Mouse (Mus musculus) bone marrow, adult 2 months (tissue): Measurements from ENCODE around the gene Pla2g4e. TPM values are rescaled to one million over a fixed set of nuclear protein-coding genes. Genes with fewer than 3 reads are reported as not detected.

Experiments
- H3K27ac ChIP-seq: fragments of 200-500 bp; 2 replicates; pipeline ENCODE4 v1.5.1; 2012; ENCODE audit warnings: low read depth, mild to moderate bottlenecking, control low read depth, inconsistent platforms, low read length; ENCODE audit not compliant: control insufficient read depth, poor library complexity, insufficient read depth
- H3K4me1 ChIP-seq: fragments of 200-500 bp; 2 replicates; pipeline ENCODE4 v1.6.1; 2011; ENCODE audit warnings: low read length; ENCODE audit not compliant: control insufficient read depth, insufficient read depth
- H3K4me3 ChIP-seq: fragments of 200-500 bp; replicated peaks from 2 replicates; pipeline ENCODE3; 2011; ENCODE audit warnings: mild to moderate bottlenecking, low read depth, low read length, control low read depth; ENCODE audit not compliant: control insufficient read depth
- CTCF ChIP-seq: fragments of 200-500 bp; IDR thresholded peaks from 2 replicates; pipeline ENCODE4 v1.5.1; 2011; ENCODE audit warnings: low read length, control low read depth; ENCODE audit not compliant: control insufficient read depth, insufficient read depth
- POLR2A ChIP-seq: fragments of 200-500 bp; IDR thresholded peaks from 2 replicates; pipeline ENCODE4 v1.6.1; 2011; ENCODE audit warnings: low read depth, mild to moderate bottlenecking, control low read depth, low read length, borderline replicate concordance; ENCODE audit not compliant: control insufficient read depth
- WGBS: fragments of 180-500 bp; shearing (Covaris S2); methylation state at CpG from one replicate; pipeline ENCODE4 v1.1.7; 2018; 5-methylcytosine and 5-hydroxymethylcytosine counted together
- polyA plus RNA-seq: library from polyadenylated mRNA; stranded (reverse); fragments of >200 nt; gene quantifications from 2 replicates; pipeline ENCODE4 v1.2.4, GENCODE M21; 2011; ENCODE audit warnings: low replicate concordance; ENCODE audit not compliant: missing spikeins, insufficient read depth, insufficient read length

Gene Pla2g4e
- not detected in 2 replicates for polyA plus RNA-seq

DNA sequence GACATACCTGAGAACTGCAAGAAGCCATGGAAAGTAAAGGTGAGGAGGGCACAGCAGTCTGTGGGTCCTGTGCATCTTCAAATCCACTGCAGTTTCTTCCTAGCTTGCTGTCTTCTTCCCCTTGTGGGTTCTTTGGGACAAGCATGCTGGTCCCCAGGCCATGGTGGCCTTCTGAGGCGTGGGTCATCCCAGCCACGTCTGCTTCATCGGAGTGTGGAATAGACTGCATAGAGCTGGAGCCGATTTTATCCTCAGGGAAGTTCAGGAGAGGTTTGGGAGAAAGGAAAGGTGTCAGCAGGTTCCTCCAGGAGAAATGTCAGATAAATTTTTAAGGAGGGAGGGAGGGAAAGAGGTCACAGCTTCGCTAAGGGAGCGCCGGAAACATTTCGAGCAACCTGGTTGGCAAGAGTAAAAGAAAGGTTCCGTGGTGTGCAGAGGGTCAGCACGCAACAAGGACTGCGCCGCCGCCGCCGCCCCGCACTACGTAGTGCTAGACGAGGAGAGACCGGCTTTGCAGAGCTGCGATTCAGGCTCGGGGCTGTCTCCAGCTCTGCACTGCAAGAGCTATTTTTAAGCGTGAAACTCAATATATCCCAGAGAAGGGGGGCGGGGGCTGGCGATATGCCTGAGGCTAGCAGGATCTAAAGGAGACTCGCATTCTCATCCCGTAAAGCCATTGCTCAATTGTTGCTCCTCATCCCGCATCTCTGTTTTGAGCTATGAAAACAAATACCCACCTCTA, at the start of gene Pla2g4e:
Pla2g4e (minus strand) TSS at position 657 of the 742 bp plus-strand sequence.
- TF ChIP-seq CTCF (no peak), POLR2A (no peak)
- no peaks in the 10 kb centered on the region for H3K4me1 ChIP-seq
- no peak within 1 kb of the TSS for H3K4me3 ChIP-seq
- WGBS: 6% methylated on average over 27 of the region's 27 CpGs
- H3K27ac ChIP-seq: no peak within 1 kb of the TSS

DNA sequence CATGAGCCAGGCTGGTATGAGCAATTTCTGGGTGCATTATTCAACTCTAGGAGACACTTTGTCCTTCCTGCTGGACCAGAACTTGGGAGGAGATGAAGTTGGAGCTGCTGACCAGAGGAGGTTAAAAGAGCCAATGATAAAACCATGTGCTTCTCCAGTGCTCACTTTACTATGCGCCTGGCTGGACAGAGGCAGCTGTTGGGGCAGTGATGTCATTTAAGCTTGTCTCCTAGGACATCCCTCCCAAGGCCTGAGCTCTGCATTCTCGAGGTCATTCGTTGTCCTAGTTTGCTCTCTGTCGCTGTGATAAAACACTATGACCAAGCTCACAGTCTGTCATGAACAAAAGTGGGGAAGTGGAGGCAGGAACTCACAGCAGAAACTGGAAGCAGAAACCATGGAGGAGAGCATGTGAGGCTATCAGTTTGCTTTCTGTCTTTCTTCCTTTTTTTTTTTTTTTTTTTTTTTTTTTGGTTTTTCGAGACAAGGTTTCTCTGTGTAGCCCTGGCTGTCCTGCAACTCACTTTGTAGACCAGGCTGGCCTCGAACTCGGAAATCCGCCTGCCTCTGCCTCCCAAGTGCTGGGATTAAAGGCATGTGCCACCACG, 46.4 kb upstream of the Pla2g4e start:
- Histone ChIP-seq H3K27ac (no peak overlapping the region), H3K4me1 (no peaks in the 10 kb centered on the region), H3K4me3 (no peak overlapping the region)
- 72% methylated on average over 8 of the region's 9 CpGs for WGBS
- no peak for TF ChIP-seq CTCF

DNA sequence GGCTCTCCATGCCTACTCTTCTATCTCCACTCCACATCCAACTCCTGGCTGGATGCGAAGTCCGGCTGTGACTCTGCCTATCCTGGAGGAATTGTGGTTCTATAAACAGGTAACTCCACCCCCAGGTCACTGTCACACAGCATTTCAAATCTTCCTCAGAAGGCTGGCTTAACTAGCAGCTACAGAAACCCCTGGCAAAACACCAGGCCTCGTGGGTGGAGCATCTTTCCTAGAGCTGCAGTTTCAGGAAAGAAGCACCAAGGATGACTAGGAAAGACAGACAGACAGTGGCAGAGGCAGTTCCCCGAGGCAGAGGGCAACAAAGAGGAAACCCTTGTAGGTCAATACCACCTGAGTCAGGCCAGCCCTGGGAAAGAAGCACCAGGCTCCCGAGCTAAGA, 43.9 kb upstream of the Pla2g4e start, which contains the start of gene Pla2g4d:
Pla2g4d (minus strand) TSS at position 203 of the 400 bp plus-strand sequence.
- TF ChIP-seq CTCF (no peak), POLR2A (no peak)
- 57% methylated on average over 5 of the region's 5 CpGs for WGBS

DNA sequence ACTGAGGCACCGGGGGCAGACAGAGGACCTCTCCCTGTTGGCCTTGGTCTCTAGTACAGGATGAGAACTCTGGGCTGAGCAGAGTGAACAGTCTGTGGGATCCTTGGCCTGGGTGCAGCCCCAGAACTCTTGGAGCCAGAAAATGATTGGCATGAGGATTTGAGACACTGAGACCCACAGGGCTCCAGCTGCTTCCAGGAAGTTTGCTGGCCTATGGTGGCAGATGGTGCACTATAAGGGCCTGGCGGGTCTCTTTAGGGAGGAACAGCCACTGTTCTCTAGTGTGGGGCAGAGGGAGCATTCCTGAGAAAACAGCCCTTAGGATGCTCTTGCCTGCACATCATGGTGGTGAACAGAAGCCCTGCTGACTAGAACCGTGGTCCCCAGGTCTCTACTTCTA, 43.3 kb upstream of the Pla2g4e start:
- Histone ChIP-seq H3K4me1 (no peaks in the 10 kb centered on the region), H3K4me3 (no peak overlapping the region), H3K27ac (no peak overlapping the region)
- 74% methylated on average over 3 of the region's 3 CpGs for WGBS
- TF ChIP-seq POLR2A (no peak), CTCF (no peak)

More for the DNA sequence above, 43.9 kb upstream of the Pla2g4e start, which contains the start of gene Pla2g4d:
- Histone ChIP-seq H3K27ac (no peak within 1 kb of the TSS), H3K4me1 (no peaks in the 10 kb centered on the region), H3K4me3 (no peak within 1 kb of the TSS)

DNA sequence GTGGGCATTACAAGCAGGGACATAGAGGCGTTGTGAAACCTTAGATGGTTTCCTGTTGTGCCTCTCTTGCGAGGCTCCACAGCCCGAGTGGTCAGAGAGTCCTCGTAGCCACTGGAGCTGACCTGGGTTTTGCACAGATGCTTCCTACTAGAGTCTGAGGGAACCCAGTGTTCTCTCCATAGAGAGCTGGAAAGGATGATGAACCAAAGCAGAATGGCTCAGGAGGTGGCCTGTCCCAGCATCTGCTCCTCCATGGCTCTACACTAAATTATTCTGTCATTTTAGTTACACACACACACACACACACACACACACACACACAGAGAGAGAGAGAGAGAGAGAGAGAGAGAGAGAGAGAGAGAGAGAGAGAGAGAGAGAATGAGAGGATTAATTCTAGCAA, 40.5 kb upstream of the Pla2g4e start:
- H3K4me3 ChIP-seq: no peak overlapping the region
- H3K27ac ChIP-seq: no peak overlapping the region
- WGBS: 39% methylated on average over 4 of the region's 4 CpGs
- H3K4me1 ChIP-seq: no peaks in the 10 kb centered on the region
- no peak for TF ChIP-seq POLR2A
- TF ChIP-seq CTCF: no peak

DNA sequence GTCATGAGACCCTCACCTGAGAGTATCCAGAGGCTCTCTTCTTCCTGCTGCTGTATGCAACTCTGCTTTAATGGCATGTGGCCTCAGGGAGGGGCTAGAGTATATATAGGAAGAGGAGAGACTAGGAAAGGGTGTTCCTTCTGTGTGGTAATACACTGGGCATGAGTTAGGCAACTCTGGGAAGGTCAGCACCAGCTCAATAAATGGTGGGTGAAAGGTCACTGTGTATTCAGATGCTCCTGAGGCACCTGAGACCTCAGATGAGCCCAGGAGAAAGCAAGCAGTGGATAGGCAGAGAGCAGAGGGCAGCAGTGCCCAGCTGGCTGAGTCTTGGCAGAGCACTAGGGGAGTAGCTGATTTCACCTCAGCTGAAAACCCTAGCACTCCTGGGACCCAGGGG, 39.6 kb upstream of the Pla2g4e start:
- Histone ChIP-seq H3K27ac (no peak overlapping the region), H3K4me1 (no peaks in the 10 kb centered on the region), H3K4me3 (no peak overlapping the region)
- TF ChIP-seq POLR2A (no peak), CTCF (no peak)

DNA sequence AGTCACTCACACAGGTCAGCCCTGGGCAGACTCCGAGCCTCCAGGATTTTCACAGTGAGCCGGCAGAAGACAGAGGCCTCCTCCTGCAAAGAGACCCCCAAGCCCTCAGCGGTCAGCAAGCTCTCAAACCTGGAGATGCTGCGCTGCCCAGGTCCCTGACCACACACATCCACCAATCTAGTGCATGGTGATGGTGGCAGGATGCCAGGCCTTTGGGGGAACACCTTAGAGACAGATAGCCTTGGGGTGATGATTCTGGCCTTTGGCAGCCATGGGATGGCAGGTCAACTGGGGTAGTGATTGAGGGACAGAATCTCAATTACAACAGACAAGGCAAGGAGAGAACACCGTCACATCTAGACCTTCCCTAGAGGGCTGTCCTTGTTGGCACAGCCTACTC, 39.0 kb upstream of the Pla2g4e start:
- Histone ChIP-seq H3K27ac (no peak overlapping the region), H3K4me3 (no peak overlapping the region), H3K4me1 (no peaks in the 10 kb centered on the region)
- WGBS: 82% methylated on average over 5 of the region's 5 CpGs
- TF ChIP-seq CTCF (no peak), POLR2A (no peak)

DNA sequence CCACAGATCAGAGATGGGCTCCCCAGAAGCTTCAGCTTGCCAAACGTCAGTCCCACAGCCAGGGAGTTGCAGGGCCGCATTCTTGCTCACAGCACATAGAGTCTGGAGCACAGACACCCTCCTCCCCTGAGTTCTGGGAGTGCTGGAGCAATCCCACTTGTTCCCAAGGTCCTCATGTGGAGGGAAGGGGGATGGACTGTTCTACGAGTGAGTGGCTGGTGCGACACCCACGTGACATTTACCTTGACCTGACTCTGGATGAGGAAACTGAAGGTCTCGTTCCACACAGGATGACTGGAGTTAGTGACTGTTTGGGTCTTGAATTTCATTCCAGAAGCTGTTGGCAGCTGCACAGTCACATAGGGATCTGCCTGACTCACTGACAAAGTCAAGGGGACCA, 38.4 kb upstream of the Pla2g4e start:
- no peak overlapping the region for H3K4me3 ChIP-seq
- 75% methylated on average over 6 of the region's 6 CpGs for WGBS
- no peak overlapping the region for H3K27ac ChIP-seq
- no peaks in the 10 kb centered on the region for H3K4me1 ChIP-seq
- TF ChIP-seq CTCF (no peak), POLR2A (no peak)
